Mouse (Mus musculus): ENCODE measurements around the gene Cand1. TPM values are rescaled to one million over a fixed set of nuclear protein-coding genes. Genes with fewer than 3 reads are reported as not detected.
A peak's percentile ranks its signal among the peaks of the same experiment; 100 is the strongest.

Gene Cand1
- polyA plus RNA-seq (2015; fragmentation: Nextera tagmentation; extraction: Ambion mirVana): 35.8 and 37.4 TPM in 2 replicates

- H3K27ac ChIP-seq (replicated peaks): peak within 1 kb of the TSS; percentile 99
- H3K4me3 ChIP-seq: peak within 1 kb of the TSS; percentile 99
- peaks cover 26% of the 10 kb centered on the region for H3K4me1 ChIP-seq
- WGBS: under 1% methylated on average over 65 of the region's 67 CpGs
- peaks cover 13% of the 10 kb centered on the region for H3K36me3 ChIP-seq
- peak within 1 kb of the TSS; percentile 91 for H3K4me2 ChIP-seq
- peak within 1 kb of the TSS; percentile 99 for H3K9ac ChIP-seq
- ATAC-seq (ENCODE audit: extremely low read depth, insufficient number of reproducible peaks, low FRiP score, low TSS enrichment): peak; percentile 99
- no peaks in the 10 kb centered on the region for H3K9me3 ChIP-seq
- H3K27me3 ChIP-seq (replicated peaks): no peaks in the 10 kb centered on the region
These were observed at the start of gene Cand1 for GRCm38 (mm10) chr10:119239969-119240721. Gene Cand1 (minus strand): TSS chr10:119240055.

- Histone ChIP-seq H3K36me3 (no peaks in the 10 kb centered on the region), H3K27me3 (replicated peaks) (no peaks in the 10 kb centered on the region), H3K4me1 (no peaks in the 10 kb centered on the region), H3K9ac (no peak overlapping the region), H3K9me3 (no peaks in the 10 kb centered on the region), H3K4me3 (no peak overlapping the region), H3K4me2 (no peak overlapping the region), H3K27ac (replicated peaks) (no peak overlapping the region)
- ATAC-seq (ENCODE audit: extremely low read depth, insufficient number of reproducible peaks, low FRiP score, low TSS enrichment): no peak
- 74% methylated on average over 10 of the region's 10 CpGs for WGBS
These were observed 39.0 kb upstream of the Cand1 start for GRCm38 (mm10) chr10:119278871-119279270.

GRCm38 (mm10) chr10:119274333-119274732 is 34.5 kb upstream of the Cand1 start:
- no peak for ATAC-seq (ENCODE audit: extremely low read depth, insufficient number of reproducible peaks, low FRiP score, low TSS enrichment)
- Histone ChIP-seq H3K27ac (replicated peaks) (no peak overlapping the region), H3K4me2 (no peak overlapping the region), H3K9me3 (no peaks in the 10 kb centered on the region), H3K36me3 (no peaks in the 10 kb centered on the region), H3K4me1 (no peaks in the 10 kb centered on the region), H3K9ac (no peak overlapping the region), H3K27me3 (replicated peaks) (no peaks in the 10 kb centered on the region), H3K4me3 (no peak overlapping the region)
- 77% methylated on average over 6 of the region's 6 CpGs for WGBS

GRCm38 (mm10) chr10:119272536-119272935 is 32.7 kb upstream of the Cand1 start:
- Histone ChIP-seq H3K4me2 (no peak overlapping the region), H3K4me1 (no peaks in the 10 kb centered on the region), H3K36me3 (no peaks in the 10 kb centered on the region), H3K4me3 (no peak overlapping the region), H3K9me3 (no peaks in the 10 kb centered on the region), H3K27ac (replicated peaks) (no peak overlapping the region), H3K9ac (no peak overlapping the region), H3K27me3 (replicated peaks) (no peaks in the 10 kb centered on the region)
- 79% methylated on average over 10 of the region's 10 CpGs for WGBS
- no peak for ATAC-seq (ENCODE audit: extremely low read depth, insufficient number of reproducible peaks, low FRiP score, low TSS enrichment)

- no peaks in the 10 kb centered on the region for H3K27me3 ChIP-seq (replicated peaks)
- 91% methylated on average over 10 of the region's 10 CpGs for WGBS
- no peaks in the 10 kb centered on the region for H3K9me3 ChIP-seq
- no peak overlapping the region for H3K4me2 ChIP-seq
- H3K4me1 ChIP-seq: no peaks in the 10 kb centered on the region
- H3K36me3 ChIP-seq: no peaks in the 10 kb centered on the region
- H3K27ac ChIP-seq (replicated peaks): no peak overlapping the region
- no peak overlapping the region for H3K9ac ChIP-seq
- no peak for ATAC-seq (ENCODE audit: extremely low read depth, insufficient number of reproducible peaks, low FRiP score, low TSS enrichment)
- no peak overlapping the region for H3K4me3 ChIP-seq
These were observed 32.1 kb upstream of the Cand1 start for GRCm38 (mm10) chr10:119272005-119272404.

- Histone ChIP-seq H3K9me3 (0 out of 2 replicates have a peak, but pooled peaks cover 2% of the 10 kb centered on the region), H3K27me3 (replicated peaks) (no peaks in the 10 kb centered on the region), H3K9ac (no peak overlapping the region), H3K36me3 (no peaks in the 10 kb centered on the region), H3K27ac (replicated peaks) (no peak overlapping the region), H3K4me1 (no peaks in the 10 kb centered on the region), H3K4me3 (no peak overlapping the region), H3K4me2 (no peak overlapping the region)
- ATAC-seq (ENCODE audit: extremely low read depth, insufficient number of reproducible peaks, low FRiP score, low TSS enrichment): no peak
- WGBS: 79% methylated on average over 10 of the region's 10 CpGs
These were observed 31.2 kb upstream of the Cand1 start for GRCm38 (mm10) chr10:119271101-119271500.

- H3K4me1 ChIP-seq: no peaks in the 10 kb centered on the region
- no peaks in the 10 kb centered on the region for H3K36me3 ChIP-seq
- no peaks in the 10 kb centered on the region for H3K27me3 ChIP-seq (replicated peaks)
- ATAC-seq (ENCODE audit: extremely low read depth, insufficient number of reproducible peaks, low FRiP score, low TSS enrichment): no peak
- H3K9ac ChIP-seq: no peak overlapping the region
- no peak overlapping the region for H3K27ac ChIP-seq (replicated peaks)
- WGBS: 78% methylated on average over 12 of the region's 12 CpGs
- no peak overlapping the region for H3K4me2 ChIP-seq
- no peak overlapping the region for H3K4me3 ChIP-seq
- 0 out of 2 replicates have a peak, but pooled peaks cover 2% of the 10 kb centered on the region for H3K9me3 ChIP-seq
These were observed 30.6 kb upstream of the Cand1 start for GRCm38 (mm10) chr10:119270384-119270985.

- Histone ChIP-seq H3K9ac (no peak overlapping the region), H3K36me3 (no peaks in the 10 kb centered on the region), H3K4me1 (no peaks in the 10 kb centered on the region), H3K4me3 (no peak overlapping the region), H3K27me3 (replicated peaks) (no peaks in the 10 kb centered on the region), H3K9me3 (0 out of 2 replicates have a peak, but pooled peaks cover 5% of the 10 kb centered on the region), H3K4me2 (no peak overlapping the region), H3K27ac (replicated peaks) (no peak overlapping the region)
- no peak for ATAC-seq (ENCODE audit: extremely low read depth, insufficient number of reproducible peaks, low FRiP score, low TSS enrichment)
- 63% methylated on average over 7 of the region's 7 CpGs for WGBS
These were observed 24.9 kb upstream of the Cand1 start for GRCm38 (mm10) chr10:119264761-119265160.

GRCm38 (mm10) chr10:119262821-119263220 is 23.0 kb upstream of the Cand1 start:
- 80% methylated on average over 5 of the region's 5 CpGs for WGBS
- Histone ChIP-seq H3K9ac (no peak overlapping the region), H3K4me1 (no peaks in the 10 kb centered on the region), H3K27ac (replicated peaks) (no peak overlapping the region), H3K4me3 (no peak overlapping the region), H3K27me3 (replicated peaks) (no peaks in the 10 kb centered on the region), H3K9me3 (0 out of 2 replicates have a peak, but pooled peaks cover 5% of the 10 kb centered on the region), H3K4me2 (no peak overlapping the region), H3K36me3 (no peaks in the 10 kb centered on the region)
- no peak for ATAC-seq (ENCODE audit: extremely low read depth, insufficient number of reproducible peaks, low FRiP score, low TSS enrichment)

GRCm38 (mm10) chr10:119257876-119258275 is 18.0 kb upstream of the Cand1 start:
- ATAC-seq (ENCODE audit: extremely low read depth, insufficient number of reproducible peaks, low FRiP score, low TSS enrichment): no peak
- Histone ChIP-seq H3K9me3 (no peaks in the 10 kb centered on the region), H3K4me1 (no peaks in the 10 kb centered on the region), H3K27ac (replicated peaks) (no peak overlapping the region), H3K4me2 (no peak overlapping the region), H3K4me3 (no peak overlapping the region), H3K27me3 (replicated peaks) (no peaks in the 10 kb centered on the region), H3K36me3 (no peaks in the 10 kb centered on the region), H3K9ac (no peak overlapping the region)
- 72% methylated on average over 4 of the region's 4 CpGs for WGBS

GRCm38 (mm10) chr10:119244146-119244545 is 4.3 kb upstream of the Cand1 start:
- no peak overlapping the region for H3K4me3 ChIP-seq
- ATAC-seq (ENCODE audit: extremely low read depth, insufficient number of reproducible peaks, low FRiP score, low TSS enrichment): no peak
- H3K27me3 ChIP-seq (replicated peaks): no peaks in the 10 kb centered on the region
- H3K4me1 ChIP-seq: peaks cover 13% of the 10 kb centered on the region
- H3K4me2 ChIP-seq: no peak overlapping the region
- no peaks in the 10 kb centered on the region for H3K36me3 ChIP-seq
- 82% methylated on average over 14 of the region's 14 CpGs for WGBS
- no peak overlapping the region for H3K27ac ChIP-seq (replicated peaks)
- no peaks in the 10 kb centered on the region for H3K9me3 ChIP-seq
- no peak overlapping the region for H3K9ac ChIP-seq

- Histone ChIP-seq H3K4me2 (peak overlapping the region; percentile 79), H3K9ac (peak overlapping the region; percentile 83), H3K27me3 (replicated peaks) (no peaks in the 10 kb centered on the region), H3K27ac (replicated peaks) (peak overlapping the region; percentile 89), H3K36me3 (peaks cover 7% of the 10 kb centered on the region), H3K4me3 (peak overlapping the region; percentile 99), H3K4me1 (peaks cover 25% of the 10 kb centered on the region), H3K9me3 (no peaks in the 10 kb centered on the region)
- WGBS: 5% methylated on average over 9 of the region's 9 CpGs
- ATAC-seq (ENCODE audit: extremely low read depth, insufficient number of reproducible peaks, low FRiP score, low TSS enrichment): no peak
These were observed 851 bp upstream of the Cand1 start for GRCm38 (mm10) chr10:119240722-119241089.

All from heart, embryonic 13.5 days (tissue).